In genomic region chr3:103057752-103058151, GRCm38 (mm10) we compare ENCODE assay signal across 9 mouse cellular contexts. TPM values are rescaled to one million over a fixed set of nuclear protein-coding genes. Genes with fewer than 3 reads are reported as not detected.
A peak's percentile ranks its signal among the peaks of the same experiment; 100 is the strongest.
DNase-seq lines count a peak whose midpoint lies in the region; ATAC-seq and TF ChIP-seq lines count a peak whose summit lies in the region.
"Had no signal": no experiment of that assay in that cellular context is flagged by ENCODE, and none has a peak within 500 bp of the region (broad histone marks: within the 10 kb centered on the region; RNA-seq: fewer than 3 reads in every experiment).

No protein-coding gene starts in this region.

- no peak for TF ChIP-seq POLR2A in olfactory bulb, adult 2 months (IDR thresholded peaks at IDR 0.05; ENCODE audit: insufficient read depth, low read depth, low read length)

- peak overlapping the region; percentile 89 for H3K9ac ChIP-seq in heart, embryonic 13.5 days
- H3K9ac ChIP-seq in forebrain, embryonic 13.5 days = peak overlapping the region; percentile 86
- no peak overlapping the region; the same call in 1 of the 2 replicates for H3K9ac ChIP-seq in liver, embryonic 11.5 days (ENCODE audit: low read depth, low read length)

- WGBS in heart, embryonic 13.5 days = 5% methylated on average over 10 of the region's 10 CpGs
- WGBS in forebrain, embryonic 13.5 days = under 1% methylated on average over 10 of the region's 10 CpGs
- WGBS in liver, embryonic 11.5 days = 6% methylated on average over 10 of the region's 10 CpGs
- WGBS in olfactory bulb, adult 2 months = 3% methylated on average over 10 of the region's 10 CpGs

- DNase-seq in heart, postnatal 10 days = no peak
- DNase-seq in liver, embryonic 11.5 days (ENCODE audit: low spot score) = no peak
- no peak for DNase-seq in adrenal gland, postnatal 25 days
- DNase-seq in lung, postnatal 14 days = no peak

- H3K4me3 ChIP-seq in heart, embryonic 13.5 days = peak overlapping the region; percentile 90
- peak overlapping the region; percentile 87 for H3K4me3 ChIP-seq in E14TG2a.4 (replicated peaks; ENCODE audit: low read length)
- H3K4me3 ChIP-seq in forebrain, embryonic 13.5 days = peak overlapping the region; percentile 79
- H3K4me3 ChIP-seq in liver, embryonic 11.5 days (ENCODE audit: low read depth, low read length) = peak overlapping the region; percentile 74
- H3K4me3 ChIP-seq in olfactory bulb, adult 2 months (ENCODE audit: insufficient read depth, low read depth, low read length) = peak overlapping the region; percentile 95

- intact Hi-C loops in heart, postnatal 10 days (cut with DNase I) = loop anchor here (2.0 to 5.0 kb wide), 2 partner anchors 35 to 113 kb away; partner anchors contain the start of genes Bcas2 and Csde1

- H3K27me3 ChIP-seq in heart, embryonic 13.5 days (replicated peaks) = no peaks in the 10 kb centered on the region
- H3K27me3 ChIP-seq in E14TG2a.4 (ENCODE audit: insufficient read depth, low read length) = no peaks in the 10 kb centered on the region
- H3K27me3 ChIP-seq in forebrain, embryonic 13.5 days = no peaks in the 10 kb centered on the region
- H3K27me3 ChIP-seq in liver, embryonic 11.5 days (replicated peaks; ENCODE audit: control insufficient read depth, insufficient read depth, low read length) = no peaks in the 10 kb centered on the region

- peak overlapping the region; percentile 95 for H3K27ac ChIP-seq in heart, embryonic 13.5 days (replicated peaks)
- H3K27ac ChIP-seq in forebrain, embryonic 13.5 days = peak overlapping the region; percentile 63
- peak overlapping the region; percentile 44; the same call in 1 of the 2 replicates for H3K27ac ChIP-seq in liver, embryonic 11.5 days (ENCODE audit: low read depth, low read length)
- no peak overlapping the region for H3K27ac ChIP-seq in olfactory bulb, adult 2 months (ENCODE audit: insufficient read depth, low read depth, low read length)

- TF ChIP-seq CTCF in E14TG2a.4 (conservative IDR thresholded peaks at IDR 0.05; ENCODE audit: low read length) = no peak
- TF ChIP-seq CTCF in olfactory bulb, adult 2 months (IDR thresholded peaks at IDR 0.05; ENCODE audit: insufficient read depth, low read depth, low read length) = no peak

- H3K36me3 ChIP-seq in heart, embryonic 13.5 days = peaks cover 72% of the 10 kb centered on the region
- H3K36me3 ChIP-seq in E14TG2a.4 (ENCODE audit: insufficient read depth, low read length) = peaks cover 83% of the 10 kb centered on the region
- H3K36me3 ChIP-seq in forebrain, embryonic 13.5 days (ENCODE audit: poor library complexity, severe bottlenecking) = peaks cover 65% of the 10 kb centered on the region
- H3K36me3 ChIP-seq in liver, embryonic 11.5 days (ENCODE audit: control insufficient read depth, insufficient read depth, low read length) = peaks cover 16% of the 10 kb centered on the region

- H3K9me3 ChIP-seq in heart, embryonic 13.5 days = no peaks in the 10 kb centered on the region
- no peaks in the 10 kb centered on the region for H3K9me3 ChIP-seq in E14TG2a.4 (ENCODE audit: low read length)
- H3K9me3 ChIP-seq in forebrain, embryonic 13.5 days (replicated peaks) = no peaks in the 10 kb centered on the region
- H3K9me3 ChIP-seq in liver, embryonic 11.5 days (ENCODE audit: control insufficient read depth, low read length) = no peaks in the 10 kb centered on the region

- H3K4me1 ChIP-seq in heart, embryonic 13.5 days = peaks cover 13% of the 10 kb centered on the region
- H3K4me1 ChIP-seq in E14TG2a.4 (replicated peaks; ENCODE audit: low read depth, low read length) = peaks cover 30% of the 10 kb centered on the region
- peaks cover 8% of the 10 kb centered on the region for H3K4me1 ChIP-seq in forebrain, embryonic 13.5 days
- no peaks in the 10 kb centered on the region; the same call in 1 of the 2 replicates for H3K4me1 ChIP-seq in liver, embryonic 11.5 days (replicated peaks; ENCODE audit: control insufficient read depth, insufficient read depth, low read length)
- peaks cover 2% of the 10 kb centered on the region; the same call in 1 of the 2 replicates for H3K4me1 ChIP-seq in olfactory bulb, adult 2 months (ENCODE audit: control insufficient read depth, insufficient read depth, low read length)

- peak; percentile 15; the same call in 1 of the 2 replicates for ATAC-seq in heart, embryonic 13.5 days (ENCODE audit: extremely low read depth, insufficient number of reproducible peaks, low FRiP score, low TSS enrichment)
- ATAC-seq in forebrain, embryonic 13.5 days = peak; percentile 60
- ATAC-seq in liver, embryonic 11.5 days (replicated peaks; ENCODE audit: low FRiP score) = peak; percentile 59

- H3K4me2 ChIP-seq in heart, embryonic 13.5 days = peak overlapping the region; percentile 89
- H3K4me2 ChIP-seq in forebrain, embryonic 13.5 days = peak overlapping the region; percentile 65
- peak overlapping the region; percentile 65 for H3K4me2 ChIP-seq in liver, embryonic 11.5 days

RNA-seq across cellular contexts. Expression of gene Nras, which starts 0.3 kb away (rescaled TPM):
- 82.4 and 83.1 TPM in 2 replicates for polyA plus RNA-seq in heart, embryonic 13.5 days (2015; fragmentation: Nextera tagmentation; extraction: Ambion mirVana)
- 100 to 1,000 TPM; 103 to 105 TPM for total RNA-seq in heart, postnatal 10 days (2021)
- 135 and 142 TPM in 2 replicates for polyA plus RNA-seq in forebrain, embryonic 13.5 days (2015; fragmentation: Nextera tagmentation; extraction: Ambion mirVana)
- 102 and 112 TPM in 2 replicates for polyA plus RNA-seq in liver, embryonic 11.5 days (2014; fragmentation: Nextera tagmentation; extraction: Ambion mirVana)
- not detected in 2 replicates for polyA plus RNA-seq in olfactory bulb, adult 2 months (2012; ENCODE audit: insufficient read depth, insufficient read length, low replicate concordance, missing spikeins)
- 35.6 and 60.0 TPM in 2 replicates for total RNA-seq in adrenal gland, postnatal 25 days (2021)

RNA-seq across cellular contexts. Expression of gene Ampd1, which starts 16.1 kb away (rescaled TPM):
- polyA plus RNA-seq in heart, embryonic 13.5 days (2015; fragmentation: Nextera tagmentation; extraction: Ambion mirVana) = 0.09 and 0.16 TPM in 2 replicates
- total RNA-seq in heart, postnatal 10 days (2021) = not detected
- not detected in 2 replicates for polyA plus RNA-seq in forebrain, embryonic 13.5 days (2015; fragmentation: Nextera tagmentation; extraction: Ambion mirVana)
- 0.40 and 0.53 TPM in 2 replicates for polyA plus RNA-seq in liver, embryonic 11.5 days (2014; fragmentation: Nextera tagmentation; extraction: Ambion mirVana)
- not detected in 2 replicates for polyA plus RNA-seq in olfactory bulb, adult 2 months (2012; ENCODE audit: insufficient read depth, insufficient read length, low replicate concordance, missing spikeins)
- not detected in 2 replicates for total RNA-seq in adrenal gland, postnatal 25 days (2021)
- total RNA-seq: hematopoietic stem cell, adult 5-6 weeks had no signal

RNA-seq across cellular contexts. Expression of gene Csde1, which starts 37.5 kb away (rescaled TPM):
- polyA plus RNA-seq in heart, embryonic 13.5 days (2015; fragmentation: Nextera tagmentation; extraction: Ambion mirVana) = 249 and 271 TPM in 2 replicates
- 100 to 1,000 TPM; 395 to 417 TPM for total RNA-seq in heart, postnatal 10 days (2021)
- 468 and 476 TPM in 2 replicates for polyA plus RNA-seq in forebrain, embryonic 13.5 days (2015; fragmentation: Nextera tagmentation; extraction: Ambion mirVana)
- polyA plus RNA-seq in liver, embryonic 11.5 days (2014; fragmentation: Nextera tagmentation; extraction: Ambion mirVana) = 254 and 288 TPM in 2 replicates
- polyA plus RNA-seq in olfactory bulb, adult 2 months (2012; ENCODE audit: insufficient read depth, insufficient read length, low replicate concordance, missing spikeins) = 177 and 363 TPM in 2 replicates
- 371 and 419 TPM in 2 replicates for total RNA-seq in adrenal gland, postnatal 25 days (2021)

RNA-seq across cellular contexts. Expression of gene Dennd2c, which starts 44.7 kb away (rescaled TPM):
- 3.0 and 3.7 TPM in 2 replicates for polyA plus RNA-seq in heart, embryonic 13.5 days (2015; fragmentation: Nextera tagmentation; extraction: Ambion mirVana)
- 1 to 10 TPM; 3.7 to 4.0 TPM for total RNA-seq in heart, postnatal 10 days (2021)
- polyA plus RNA-seq in forebrain, embryonic 13.5 days (2015; fragmentation: Nextera tagmentation; extraction: Ambion mirVana) = 0.75 and 1.3 TPM in 2 replicates
- polyA plus RNA-seq in liver, embryonic 11.5 days (2014; fragmentation: Nextera tagmentation; extraction: Ambion mirVana) = 8.2 and 8.8 TPM in 2 replicates
- polyA plus RNA-seq in olfactory bulb, adult 2 months (2012; ENCODE audit: insufficient read depth, insufficient read length, low replicate concordance, missing spikeins) = not detected in 2 replicates
- total RNA-seq in adrenal gland, postnatal 25 days (2021) = 1.4 and 1.5 TPM in 2 replicates
